Mouse (Mus musculus): ENCODE results near the gene P2rx2.
A peak's percentile ranks its signal among the peaks of the same experiment; 100 is the strongest.

Gene P2rx2

GRCm38 (mm10) chr5:110342648-110343284 is at the start of gene P2rx2:
Gene P2rx2, minus strand, starts transcription at chr5:110343212.
- DNase-seq (ENCODE audit: low spot score): peak; percentile 56

GRCm38 (mm10) chr5:110392727-110393126 is 49.7 kb upstream of the P2rx2 start:
- DNase-seq (ENCODE audit: low spot score): no peak

- no peak for DNase-seq (ENCODE audit: low spot score)
Observed at GRCm38 (mm10) chr5:110390631-110391030, 47.6 kb upstream of the P2rx2 start.

GRCm38 (mm10) chr5:110387332-110387731 is 44.3 kb upstream of the P2rx2 start:
- no peak for DNase-seq (ENCODE audit: low spot score)

DNA sequence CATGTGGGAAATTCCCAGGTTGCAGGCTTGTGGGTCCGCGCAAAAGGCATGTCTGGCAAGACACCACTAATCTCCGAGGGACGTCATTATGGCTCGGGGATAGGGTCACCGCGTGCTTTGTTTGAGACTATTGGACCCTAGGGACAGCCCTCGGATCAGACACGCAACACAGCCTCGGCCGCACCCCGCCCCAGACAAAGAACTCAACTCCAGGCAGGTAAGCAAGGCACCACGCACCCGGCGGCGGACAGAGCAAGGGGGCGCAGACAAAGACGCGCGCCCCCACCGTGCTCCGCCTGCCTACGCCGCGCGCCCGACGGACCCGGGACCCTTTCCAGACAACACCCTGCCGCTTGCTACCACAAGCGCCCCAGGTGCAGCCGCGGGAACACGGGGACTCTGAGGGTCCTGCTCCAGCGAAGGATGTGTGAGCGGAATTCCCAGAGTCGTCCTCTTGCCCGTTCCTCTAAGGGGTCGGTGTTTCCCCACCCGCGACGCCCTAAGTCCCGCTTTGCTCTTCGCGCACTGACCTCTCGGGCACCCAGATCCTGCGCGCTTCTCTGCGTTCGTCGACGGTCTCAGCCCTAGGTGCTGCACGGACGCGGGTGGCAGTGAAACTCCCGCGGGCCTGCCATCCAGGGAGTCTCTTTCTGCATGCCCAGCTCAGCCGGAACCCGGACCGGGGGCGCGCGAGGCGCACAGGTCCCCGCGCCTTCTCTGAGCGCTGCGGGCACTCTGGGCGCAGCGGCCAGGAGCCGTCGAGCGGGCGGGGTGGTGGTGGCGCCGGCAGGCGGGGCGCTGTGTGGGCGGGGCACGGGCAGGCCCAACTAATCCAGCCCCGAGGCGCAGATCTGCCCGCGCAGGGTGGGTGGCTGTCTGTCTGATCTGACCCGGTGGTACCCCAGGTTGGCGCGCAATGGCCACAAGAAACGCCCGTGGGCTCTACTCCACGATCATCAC is 43.6 kb upstream of the P2rx2 start:
- DNase-seq (ENCODE audit: low spot score): peak; percentile 52

GRCm38 (mm10) chr5:110385263-110385662 is 42.3 kb upstream of the P2rx2 start:
- DNase-seq (ENCODE audit: low spot score): no peak

DNA sequence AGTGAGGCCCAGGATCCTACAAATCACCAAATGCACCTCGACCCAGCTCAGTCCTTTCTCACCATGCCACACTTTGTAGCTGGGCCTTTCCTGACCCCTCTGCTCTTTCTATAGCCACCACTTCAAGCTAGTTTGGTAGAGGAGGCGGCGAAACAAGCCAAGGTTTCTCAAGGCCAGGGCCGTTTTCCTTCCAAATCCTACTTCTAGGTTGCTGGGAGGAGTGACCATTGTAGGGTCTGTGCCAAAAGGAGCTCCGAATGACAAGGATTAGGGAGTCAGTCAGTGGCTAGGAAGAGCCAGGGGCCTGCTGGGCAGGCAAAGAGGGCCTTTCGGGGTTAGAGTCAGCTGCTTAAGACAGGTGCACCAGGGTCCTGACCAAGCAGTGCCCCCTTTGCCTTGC is 41.5 kb upstream of the P2rx2 start:
- DNase-seq (ENCODE audit: low spot score): no peak

GRCm38 (mm10) chr5:110379823-110380222 is 36.8 kb upstream of the P2rx2 start:
- no peak for DNase-seq (ENCODE audit: low spot score)

DNA sequence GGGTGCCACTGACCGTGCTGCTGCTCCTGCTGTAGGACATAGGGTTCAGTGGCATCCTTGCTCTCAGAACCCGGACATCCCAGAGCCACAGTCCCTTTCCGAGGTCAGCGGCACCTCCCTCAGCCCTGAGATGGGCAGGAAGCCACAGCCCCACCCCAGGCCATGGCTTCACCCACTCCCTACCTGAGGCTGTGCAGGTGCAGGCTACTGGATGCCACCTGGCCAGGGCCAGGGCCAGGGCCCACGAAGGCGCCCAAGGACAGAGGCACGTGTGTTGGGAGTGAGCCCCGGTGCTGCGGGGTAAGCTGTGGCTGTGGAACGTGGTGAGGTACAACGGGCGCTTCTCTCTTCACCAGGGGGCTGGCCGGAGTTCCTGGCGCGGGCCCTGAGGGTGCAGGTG is 36.1 kb upstream of the P2rx2 start:
- DNase-seq (ENCODE audit: low spot score): no peak

- DNase-seq (ENCODE audit: low spot score): no peak
Observed at GRCm38 (mm10) chr5:110378181-110378583, 35.2 kb upstream of the P2rx2 start.

- DNase-seq (ENCODE audit: low spot score): peak; percentile 62
Observed at GRCm38 (mm10) chr5:110376802-110377433, 33.9 kb upstream of the P2rx2 start.

DNA sequence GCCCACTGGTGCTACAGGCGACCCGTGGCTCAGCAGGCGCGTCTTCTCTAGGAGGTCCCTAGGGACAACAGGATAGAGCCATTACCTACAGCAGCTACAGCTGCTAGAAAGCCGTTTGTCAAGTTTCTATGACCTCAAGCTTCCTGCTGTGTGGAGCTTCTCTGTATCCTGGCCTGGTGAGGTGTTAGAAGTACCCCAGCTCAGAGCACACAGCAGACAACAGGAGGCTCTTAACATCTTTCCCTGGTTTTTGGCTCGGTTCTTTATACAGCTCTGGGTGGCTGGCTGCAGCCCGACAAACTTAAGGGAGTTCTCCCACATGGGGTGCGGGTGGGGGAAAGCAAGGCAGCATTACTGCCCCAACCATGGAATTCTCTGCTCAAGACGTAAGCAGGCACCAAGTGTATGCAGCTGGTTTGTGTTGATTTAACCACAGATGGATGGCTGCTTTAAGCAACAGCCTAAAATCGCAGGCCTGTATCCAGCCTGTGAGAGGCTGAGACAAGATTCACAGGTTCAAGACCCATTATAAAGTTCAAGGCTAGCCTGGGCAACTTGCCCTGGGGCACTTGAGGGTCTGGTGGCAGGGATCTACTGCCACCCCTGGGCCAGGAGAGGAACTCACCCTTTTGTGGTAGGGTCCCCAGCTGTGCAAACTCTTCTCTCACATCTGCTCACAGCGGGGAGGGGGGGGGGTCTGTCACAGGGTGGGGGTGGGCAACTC is 21.0 kb upstream of the P2rx2 start:
- DNase-seq (ENCODE audit: low spot score): no peak

DNA sequence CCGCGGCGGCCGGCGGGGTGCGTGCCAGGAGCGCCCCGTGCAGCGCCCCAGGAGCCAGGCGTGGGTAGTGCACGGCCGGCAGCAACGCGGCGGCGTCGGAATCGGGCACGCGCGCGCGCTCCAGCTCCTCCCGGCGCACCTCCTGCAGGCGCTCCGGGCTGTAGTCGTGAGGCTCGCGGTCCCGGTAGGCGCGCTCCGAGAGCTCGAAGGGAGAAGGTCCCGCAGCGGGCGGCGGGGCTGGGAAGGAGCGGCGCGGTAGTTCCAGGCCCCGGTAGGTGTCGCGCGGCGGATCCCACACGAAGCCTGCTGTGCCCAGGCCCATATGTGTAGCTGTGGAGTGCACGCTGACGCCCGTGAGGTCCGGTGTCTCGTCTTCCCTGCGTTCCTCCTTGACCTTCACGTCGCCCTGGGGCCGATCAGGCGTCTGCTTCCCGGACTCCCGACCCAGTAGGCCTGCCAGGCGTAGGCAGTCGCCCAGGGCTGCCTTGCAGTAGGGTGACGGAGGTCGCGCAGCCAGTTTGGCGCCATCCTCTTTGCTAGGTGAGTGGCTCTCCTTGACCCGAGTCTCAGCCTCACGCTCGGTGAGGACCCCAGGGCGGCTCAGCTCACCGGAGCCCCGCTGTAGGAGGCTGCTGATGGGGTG is 20.3 kb upstream of the P2rx2 start:
- DNase-seq (ENCODE audit: low spot score): peak; percentile 65

- DNase-seq (ENCODE audit: low spot score): no peak
Observed at GRCm38 (mm10) chr5:110362813-110363178, 19.8 kb upstream of the P2rx2 start.

DNA sequence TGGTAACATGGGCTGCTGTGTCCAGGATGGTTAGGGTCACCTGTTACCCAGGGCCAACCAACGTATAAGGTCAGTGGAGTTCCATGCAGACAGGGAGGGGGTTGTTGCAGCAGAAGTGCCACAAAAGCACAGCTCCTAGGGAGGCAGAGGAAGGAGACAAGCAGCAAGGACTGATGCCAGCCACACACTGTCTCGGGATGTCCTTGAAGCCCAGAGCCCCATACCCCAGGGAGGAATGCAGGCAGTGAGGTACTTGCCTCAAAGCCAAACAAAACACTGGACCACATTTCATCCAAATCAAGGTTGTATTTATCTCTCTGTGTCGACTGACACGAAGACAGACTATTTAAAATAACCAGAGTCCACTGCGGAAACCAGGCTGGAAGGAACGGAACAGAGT is 18.5 kb upstream of the P2rx2 start:
- DNase-seq (ENCODE audit: low spot score): no peak

- peak; percentile 75 for DNase-seq (ENCODE audit: low spot score)
Observed at GRCm38 (mm10) chr5:110357531-110358179, 14.6 kb upstream of the P2rx2 start.

- DNase-seq (ENCODE audit: low spot score): peak; percentile 21
Observed at GRCm38 (mm10) chr5:110354716-110355115, 11.7 kb upstream of the P2rx2 start.

- no peak for DNase-seq (ENCODE audit: low spot score)
Observed at GRCm38 (mm10) chr5:110347006-110347405, 4.0 kb upstream of the P2rx2 start.

DNA sequence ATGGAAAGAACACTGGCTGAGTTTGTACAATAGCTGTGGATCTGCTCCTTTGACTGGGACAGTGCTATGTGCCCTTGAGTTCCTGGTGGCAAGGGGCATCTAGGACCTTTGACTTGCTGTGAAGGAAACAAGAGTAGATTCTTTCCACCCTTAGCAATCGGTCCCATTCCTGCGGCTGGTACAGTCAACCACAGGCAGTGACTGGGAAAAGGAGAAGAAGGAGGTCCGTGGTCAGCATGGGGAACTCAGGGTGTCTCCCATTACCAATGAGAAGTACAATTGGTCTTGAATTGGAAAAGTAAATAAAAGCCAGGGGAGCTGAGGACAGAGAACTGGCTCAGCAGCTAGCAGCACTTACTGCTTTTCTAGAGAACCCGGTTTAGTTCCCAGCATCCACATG is 2.5 kb upstream of the P2rx2 start:
- no peak for DNase-seq (ENCODE audit: low spot score)

DNA sequence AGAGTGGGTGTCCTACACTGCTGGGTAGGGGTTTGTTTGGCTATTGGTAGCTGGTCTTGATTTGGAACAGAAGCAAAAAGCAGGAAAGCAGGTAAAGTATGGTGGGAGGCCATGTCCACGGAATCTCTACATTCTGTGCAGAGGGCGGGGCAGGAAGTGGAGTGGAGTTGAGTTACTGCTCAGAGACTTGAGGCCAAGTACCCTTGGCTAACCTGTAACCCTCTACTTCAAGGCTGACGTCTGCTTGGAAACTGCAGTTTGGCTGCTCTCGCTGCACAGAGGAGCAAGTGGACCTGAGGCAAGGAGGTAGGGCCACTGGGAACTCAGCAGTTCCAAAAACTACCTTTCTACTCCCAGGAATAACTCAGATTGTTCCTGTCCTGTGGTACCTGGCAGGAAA is 1.5 kb upstream of the P2rx2 start, which contains the start of gene Lrcol1:
Gene Lrcol1 (plus strand): TSS at position 207 of the 400 bp plus-strand sequence.
- peak; percentile 42 for DNase-seq (ENCODE audit: low spot score)

GRCm38 (mm10) chr5:110338792-110339191 is 4.2 kb downstream of the P2rx2 start:
- DNase-seq (ENCODE audit: low spot score): no peak
